Mouse (Mus musculus): ENCODE measurements around the gene Naa38. TPM values are rescaled to one million over a fixed set of nuclear protein-coding genes. Genes with fewer than 3 reads are reported as not detected.

Gene Naa38
- total RNA-seq, 2 experiments from 2014 or later, result 70.5 to 72.1 TPM

DNA sequence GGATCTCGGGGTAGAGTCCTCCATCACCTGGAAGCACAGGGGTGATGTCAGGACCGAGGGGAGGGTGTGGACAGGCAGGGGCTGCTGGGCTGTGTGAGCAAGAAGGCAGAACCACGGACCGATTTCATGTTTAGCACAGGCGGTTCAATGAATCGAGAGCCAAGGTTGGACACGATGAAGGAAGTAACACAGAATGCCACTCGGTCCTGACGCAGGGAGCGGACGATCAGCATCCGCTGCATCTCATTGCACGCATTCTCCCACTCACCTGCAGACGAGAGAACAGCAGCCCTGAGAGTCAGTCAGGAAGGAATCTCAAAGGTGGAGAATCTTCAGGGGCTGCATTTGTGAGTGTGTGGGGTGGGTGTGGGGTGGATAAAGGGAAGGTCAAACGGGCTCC, 35.3 kb downstream of the Naa38 start:
- DNase-seq (ENCODE audit: low spot score), result no peak

DNA sequence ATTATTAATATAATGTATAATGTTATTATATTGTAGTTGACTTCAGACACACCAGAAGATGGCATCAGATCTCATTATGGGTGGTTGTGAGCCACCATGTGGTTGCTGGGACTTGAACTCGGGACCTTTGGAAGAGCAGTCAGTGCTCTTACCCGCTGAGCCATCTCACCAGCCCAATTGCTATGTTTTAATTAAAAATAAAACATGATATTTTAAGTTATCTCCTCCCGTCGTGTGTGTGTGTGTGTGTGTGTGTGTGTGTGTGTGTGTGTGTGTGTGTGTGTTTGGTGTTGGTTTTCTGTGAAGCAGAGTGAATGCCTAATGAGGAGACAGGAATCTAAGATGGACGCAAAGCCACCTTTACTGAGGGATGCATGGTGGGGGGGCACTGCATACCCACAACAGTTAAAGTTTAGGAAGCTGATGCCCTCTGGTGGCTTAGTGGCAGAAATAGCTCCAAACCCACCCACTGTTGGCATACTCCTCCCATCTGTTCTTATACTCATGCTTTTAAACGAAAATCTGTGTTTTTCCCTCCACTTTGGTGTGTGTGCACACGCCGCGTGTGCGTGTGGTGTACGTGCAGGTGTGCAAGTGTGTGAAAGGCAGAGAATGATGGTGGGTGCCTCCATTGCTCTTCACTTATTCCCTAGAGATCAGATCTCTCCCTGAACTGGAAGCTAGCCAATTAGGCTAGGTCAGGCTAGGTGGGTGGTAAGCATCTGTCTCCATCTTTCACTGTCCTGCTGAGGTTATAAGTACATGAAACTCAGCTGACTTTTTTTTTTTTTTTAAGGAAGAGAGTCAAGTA, 36.7 kb downstream of the Naa38 start:
- DNase-seq (ENCODE audit: low spot score), result peak; percentile 74

DNA sequence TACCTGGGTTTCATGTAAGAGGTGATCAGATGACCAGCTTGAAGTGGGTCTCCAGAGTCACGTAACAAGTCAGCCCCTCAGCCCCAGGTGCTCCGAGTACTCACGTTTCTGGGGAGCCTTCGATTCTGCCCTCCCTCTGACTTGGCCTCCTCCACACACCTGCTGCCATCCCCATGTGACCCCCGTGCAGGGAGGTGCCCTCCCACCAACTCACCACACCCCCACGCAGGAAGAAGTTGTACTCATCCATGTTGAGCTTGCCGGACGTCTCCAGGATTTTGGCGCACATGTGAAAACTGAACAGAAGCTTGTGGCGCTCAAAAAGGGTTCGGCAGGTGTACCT, 37.3 kb downstream of the Naa38 start:
- DNase-seq (ENCODE audit: low spot score), result no peak

DNA sequence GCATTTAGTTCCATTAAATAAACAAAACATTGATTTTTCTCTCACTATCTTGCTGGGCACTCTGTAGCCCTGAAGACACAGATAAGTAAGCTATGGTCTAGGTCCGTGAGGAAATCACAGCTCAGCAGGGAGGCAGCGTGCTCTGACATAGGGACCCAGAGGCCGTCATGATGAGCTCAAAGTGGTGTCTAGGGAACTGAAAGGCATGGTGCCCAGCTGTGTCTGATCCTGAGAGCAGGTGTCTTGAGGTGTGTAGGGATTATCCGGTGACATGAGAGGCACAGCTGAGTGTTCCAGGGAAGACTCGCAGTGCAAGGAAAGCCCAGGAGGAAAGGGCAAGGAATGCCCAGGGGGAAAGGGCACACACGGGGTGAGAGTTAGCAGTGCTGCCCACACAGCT, 37.9 kb downstream of the Naa38 start:
- no peak for DNase-seq (ENCODE audit: low spot score)

DNA sequence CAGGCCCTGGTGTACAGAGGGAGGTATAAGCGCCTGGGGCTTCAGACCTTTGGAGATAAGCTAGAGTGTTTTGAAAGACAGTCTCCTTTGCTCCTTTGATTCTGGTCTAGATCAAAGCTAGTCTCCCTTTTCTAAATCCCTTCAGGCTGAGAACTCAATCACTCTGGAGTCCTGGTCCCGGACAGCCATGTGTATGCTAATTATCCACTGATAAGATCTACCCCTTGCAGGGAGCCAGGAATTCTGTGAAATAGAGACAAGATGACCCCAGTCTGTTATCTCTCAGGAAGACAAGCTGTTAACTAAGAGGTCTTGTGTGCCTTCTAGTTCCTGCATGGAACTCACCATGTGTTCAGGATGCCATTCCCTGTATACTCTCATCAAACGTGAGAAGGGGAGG, 42.0 kb downstream of the Naa38 start:
- no peak for DNase-seq (ENCODE audit: low spot score)

DNA sequence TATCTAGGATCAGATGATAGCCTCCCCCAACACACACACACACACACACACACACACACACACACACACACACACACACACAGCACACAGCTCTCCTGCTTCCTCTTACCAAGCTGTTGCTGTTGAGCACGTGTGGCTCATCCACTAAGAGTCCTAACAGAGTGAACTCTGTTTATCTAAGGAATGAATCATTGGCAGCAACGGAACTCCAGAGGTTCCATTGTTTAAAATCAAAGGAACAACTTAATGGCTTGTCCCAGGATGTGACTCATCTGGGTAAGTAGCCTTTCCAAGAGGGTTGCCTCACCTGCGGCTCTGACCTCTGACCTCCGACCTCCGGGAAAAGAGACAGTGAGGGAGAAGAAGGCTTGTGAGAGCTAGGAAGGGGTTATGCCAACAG, 48.0 kb downstream of the Naa38 start:
- DNase-seq (ENCODE audit: low spot score), result no peak

Other genes with a start within 250 kb of the Naa38 start
- not detected for gene Alox12b, start 238.5 kb upstream of the Naa38 start, total RNA-seq (2021)
- gene Alox8, start 197.6 kb upstream of the Naa38 start, total RNA-seq (2021), result not detected
- not detected for gene Gucy2e, start 158.5 kb upstream of the Naa38 start, total RNA-seq (2021)
- 1 to 10 TPM; 1.2 to 1.7 TPM for gene Cntrob, start 71.7 kb upstream of the Naa38 start, total RNA-seq (2021)
- gene Trappc1, start 71.5 kb upstream of the Naa38 start, total RNA-seq (2021), result 10 to 100 TPM; 43.4 to 44.8 TPM
- under 1 TPM in 1 of 2 experiments, not detected in 1; 0.09 TPM for gene Kcnab3, start 69.2 kb upstream of the Naa38 start, total RNA-seq (2021)
- under 1 TPM; 0.25 to 0.43 TPM for gene Rnf227, start 55.0 kb upstream of the Naa38 start, total RNA-seq (2021)
- gene Chd3, start 26.1 kb upstream of the Naa38 start, total RNA-seq (2021), result 1 to 10 TPM; 5.7 to 7.9 TPM
- gene Cyb5d1, start 144 bp downstream of the Naa38 start, total RNA-seq (2021), result 10 to 100 TPM; 29.3 to 33.0 TPM
- 1 to 10 TPM; 2.6 to 4.1 TPM for gene Tmem88, start 2.7 kb downstream of the Naa38 start, total RNA-seq (2021)
- gene Kdm6b, start 18.2 kb downstream of the Naa38 start, total RNA-seq (2021), result 10 to 100 TPM; 19.6 to 22.0 TPM
- under 1 TPM; 0.14 to 0.83 TPM for gene Dnah2, start 153.6 kb downstream of the Naa38 start, total RNA-seq (2021)
- under 1 TPM; 0.37 to 0.74 TPM for gene Efnb3, start 164.7 kb downstream of the Naa38 start, total RNA-seq (2021)
- 1 to 10 TPM; 3.2 to 3.3 TPM for gene Wrap53, start 184.8 kb downstream of the Naa38 start, total RNA-seq (2021)
- gene Trp53, start 184.9 kb downstream of the Naa38 start, total RNA-seq (2021), result 10 to 100 TPM; 12.9 to 15.3 TPM
- 100 to 1,000 TPM; 347 to 393 TPM for gene Atp1b2, start 210.5 kb downstream of the Naa38 start, total RNA-seq (2021)
- not detected for gene Shbg, start 222.4 kb downstream of the Naa38 start, total RNA-seq (2021)
- 1 to 10 TPM; 2.5 to 2.6 TPM for gene Sat2, start 226.5 kb downstream of the Naa38 start, total RNA-seq (2021)
- gene Fxr2, start 237.5 kb downstream of the Naa38 start, total RNA-seq (2021), result 100 to 1,000 TPM; 101 to 106 TPM